Mouse (Mus musculus): ENCODE measurements at regions not wholly inside any gene's neighbourhood (a gene's known extent, or its start where the extent isn't known, plus 50 kb on each side); places are given as distances from the start of the nearest gene placed in this dataset.

DNA sequence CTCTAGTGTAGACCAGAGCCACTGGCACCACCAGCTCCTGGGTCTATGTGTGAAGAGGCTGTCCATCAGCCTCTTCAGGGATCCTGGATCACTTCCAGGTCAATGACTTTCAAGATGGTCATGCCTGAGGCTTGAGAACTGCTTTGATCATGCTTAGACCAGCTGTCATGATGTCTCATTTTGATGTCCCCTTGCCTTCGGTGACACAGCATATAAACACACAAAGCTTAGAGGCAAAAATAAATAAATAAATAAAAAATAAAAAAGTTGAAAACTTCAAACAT, 111.1 kb upstream of the Stc2 start:
- no peak for TF ChIP-seq CTCF (conservative IDR thresholded peaks at IDR 0.05; ENCODE audit: insufficient read depth, insufficient read length, low read depth, low read length)
- TF ChIP-seq POLR2A (IDR thresholded peaks at IDR 0.05; ENCODE audit: low read depth, low read length), result no peak

Measured in kidney, adult 2 months (tissue).